Mouse (Mus musculus): ENCODE results near the gene Hist1h4i. TPM values are rescaled to one million over a fixed set of nuclear protein-coding genes. Genes with fewer than 3 reads are reported as not detected.
A peak's percentile ranks its signal among the peaks of the same experiment; 100 is the strongest.

Gene Hist1h4i
- total RNA-seq, 2 experiments from 2014 or later: 34.9 to 127 TPM

- ATAC-seq (ENCODE audit: poor library complexity, severe bottlenecking): 0 out of 2 replicates have a peak, but pooled peaks have one; percentile 5
Measured at GRCm38 (mm10) chr13:22014411-22014845, 26.7 kb downstream of the Hist1h4i start.

- ATAC-seq (ENCODE audit: poor library complexity, severe bottlenecking): no peak
Measured at GRCm38 (mm10) chr13:22013716-22014115, 27.4 kb downstream of the Hist1h4i start.

GRCm38 (mm10) chr13:22009642-22010041, 31.5 kb downstream of the Hist1h4i start, which contains the start of gene Prss16:
Prss16 (minus strand) TSS chr13:22009742.
- ATAC-seq (ENCODE audit: poor library complexity, severe bottlenecking): no peak

- no peak for ATAC-seq (ENCODE audit: poor library complexity, severe bottlenecking)
Measured at GRCm38 (mm10) chr13:22008707-22009106, 32.5 kb downstream of the Hist1h4i start.

DNA sequence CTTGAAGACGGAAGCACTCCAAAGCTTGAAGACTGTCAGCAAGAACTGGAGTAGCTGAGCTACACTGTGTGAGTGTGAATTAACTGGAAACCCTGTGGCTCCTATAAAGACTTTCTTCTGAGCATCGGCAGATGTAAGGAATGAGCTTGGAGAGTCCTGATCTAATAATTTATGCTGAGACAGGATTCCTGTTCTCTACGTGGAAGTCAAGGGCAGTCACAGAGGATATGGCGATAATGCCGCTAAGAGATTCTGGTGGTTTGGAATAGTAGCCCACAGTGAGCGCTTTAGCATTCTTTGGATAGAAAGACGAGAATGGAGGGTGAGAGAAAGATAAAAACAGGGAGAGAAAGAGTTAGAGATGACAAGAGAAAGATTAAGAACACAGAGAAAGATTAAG, 33.3 kb downstream of the Hist1h4i start:
- ATAC-seq (ENCODE audit: poor library complexity, severe bottlenecking): no peak

DNA sequence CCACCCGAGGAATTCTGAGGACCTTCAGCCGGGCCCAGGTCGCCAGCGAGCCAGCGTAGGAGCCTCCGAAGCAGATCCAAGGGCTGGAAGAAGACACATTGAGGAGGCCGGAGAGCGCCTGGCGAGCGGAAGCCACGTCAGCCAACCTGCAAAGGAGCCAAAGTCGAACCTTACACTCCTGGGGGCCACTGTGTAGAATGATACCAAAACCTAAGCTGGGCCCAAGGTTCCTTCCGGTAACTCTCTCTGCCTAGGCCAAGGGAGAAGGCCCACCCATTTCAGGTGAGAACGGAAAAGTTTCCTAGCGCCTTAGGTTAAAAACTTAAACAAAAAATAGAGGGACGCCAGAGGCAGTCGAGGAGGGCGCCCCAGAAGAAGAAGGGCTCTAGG, 34.0 kb downstream of the Hist1h4i start:
- ATAC-seq (ENCODE audit: poor library complexity, severe bottlenecking): no peak

- ATAC-seq (ENCODE audit: poor library complexity, severe bottlenecking): peak; percentile 56
Measured at GRCm38 (mm10) chr13:22006334-22007120, 34.6 kb downstream of the Hist1h4i start.

DNA sequence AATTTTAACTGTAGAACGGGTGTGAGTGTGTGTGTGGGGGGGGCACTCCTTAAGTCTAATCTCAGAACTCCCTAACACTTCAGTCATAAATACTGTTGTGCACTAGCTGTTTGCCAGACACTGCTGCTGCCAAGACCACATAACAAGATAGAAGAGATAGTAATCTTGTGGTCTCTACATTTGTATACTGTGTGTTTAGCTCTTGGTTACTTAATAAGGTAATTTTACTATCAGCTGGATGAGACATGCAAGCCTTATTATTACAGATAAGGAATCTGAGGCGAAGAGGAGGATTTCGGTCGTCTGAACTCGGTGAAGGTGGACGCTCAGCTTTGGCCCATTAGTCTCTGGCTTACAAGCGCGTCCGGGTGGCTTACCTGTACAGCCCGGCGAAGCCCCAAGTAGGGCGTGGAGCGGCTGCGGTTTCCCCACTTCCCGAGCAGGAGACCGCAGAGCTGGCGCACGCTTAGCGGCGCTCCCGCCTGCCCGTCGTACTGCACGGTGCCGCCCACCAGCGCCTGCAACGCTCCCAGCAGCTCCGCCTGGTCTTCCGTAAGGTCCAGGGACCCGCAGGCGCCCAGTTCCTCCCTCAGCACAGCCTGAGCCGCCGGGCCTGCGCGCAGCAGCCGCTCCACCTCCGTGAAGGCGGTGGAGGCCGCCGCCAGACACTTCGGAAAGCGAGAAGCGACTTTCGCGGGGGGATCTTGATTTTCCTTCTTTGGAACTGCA, 35.4 kb downstream of the Hist1h4i start:
- ATAC-seq (ENCODE audit: poor library complexity, severe bottlenecking): peak; percentile 67

- ATAC-seq (ENCODE audit: poor library complexity, severe bottlenecking): peak; percentile 51
Measured at GRCm38 (mm10) chr13:22001823-22002222, 39.3 kb downstream of the Hist1h4i start.

DNA sequence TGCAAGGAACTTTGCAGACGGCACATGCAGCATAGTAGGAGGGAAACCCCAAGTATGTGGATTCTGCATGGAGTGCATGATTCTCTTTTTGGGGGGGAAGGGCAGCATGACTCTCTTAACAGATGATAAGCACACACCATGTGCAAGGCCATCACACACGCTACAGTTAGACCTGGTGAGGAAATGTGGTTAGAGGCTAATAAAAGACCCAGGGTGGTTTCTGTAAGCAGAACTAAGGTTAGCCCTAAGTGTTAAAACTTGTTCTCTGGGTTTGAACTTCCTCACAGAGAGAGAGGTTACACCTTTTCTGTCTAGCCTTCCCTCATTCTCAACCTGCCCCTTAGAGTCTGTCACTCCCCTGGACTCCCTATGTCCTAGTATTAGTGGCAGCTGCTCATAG, 39.8 kb downstream of the Hist1h4i start:
- peak; percentile 16 for ATAC-seq (ENCODE audit: poor library complexity, severe bottlenecking)

- ATAC-seq (ENCODE audit: poor library complexity, severe bottlenecking): no peak
Measured at GRCm38 (mm10) chr13:21999147-21999546, 42.0 kb downstream of the Hist1h4i start.

GRCm38 (mm10) chr13:21998412-21998811, 42.8 kb downstream of the Hist1h4i start:
- no peak for ATAC-seq (ENCODE audit: poor library complexity, severe bottlenecking)

- no peak for ATAC-seq (ENCODE audit: poor library complexity, severe bottlenecking)
Measured at GRCm38 (mm10) chr13:21997821-21998220, 43.3 kb downstream of the Hist1h4i start.

DNA sequence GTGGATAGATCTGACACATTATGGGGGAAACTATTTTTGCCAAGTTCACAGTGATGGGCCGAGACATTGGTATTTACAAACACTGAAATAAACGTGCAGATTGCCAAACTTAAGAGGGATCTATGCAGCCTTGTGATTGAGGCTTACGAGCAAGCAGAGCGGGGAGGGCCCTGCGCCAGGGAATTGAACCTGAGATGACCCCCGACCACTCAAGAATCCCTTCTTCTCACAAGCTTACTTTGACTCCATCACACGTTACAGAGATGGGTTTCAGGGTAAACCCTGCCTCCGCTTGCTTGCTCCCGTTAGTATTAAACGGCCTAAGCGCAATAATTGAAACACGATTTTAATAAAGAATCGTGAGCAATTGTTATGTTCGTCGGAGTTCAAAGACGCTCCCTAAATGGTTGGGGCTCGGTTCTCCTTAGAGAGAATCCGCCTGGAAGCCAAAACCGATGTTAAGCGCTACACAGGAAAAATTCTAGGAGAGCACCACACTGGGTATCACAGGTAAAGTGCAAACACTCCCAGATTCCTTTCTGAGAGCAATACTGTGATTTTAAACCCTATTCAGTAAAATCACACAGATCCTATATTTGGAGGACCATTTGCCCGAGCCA, 43.9 kb downstream of the Hist1h4i start:
- ATAC-seq (ENCODE audit: poor library complexity, severe bottlenecking): no peak

GRCm38 (mm10) chr13:21996840-21997185, 44.3 kb downstream of the Hist1h4i start:
- no peak for ATAC-seq (ENCODE audit: poor library complexity, severe bottlenecking)

DNA sequence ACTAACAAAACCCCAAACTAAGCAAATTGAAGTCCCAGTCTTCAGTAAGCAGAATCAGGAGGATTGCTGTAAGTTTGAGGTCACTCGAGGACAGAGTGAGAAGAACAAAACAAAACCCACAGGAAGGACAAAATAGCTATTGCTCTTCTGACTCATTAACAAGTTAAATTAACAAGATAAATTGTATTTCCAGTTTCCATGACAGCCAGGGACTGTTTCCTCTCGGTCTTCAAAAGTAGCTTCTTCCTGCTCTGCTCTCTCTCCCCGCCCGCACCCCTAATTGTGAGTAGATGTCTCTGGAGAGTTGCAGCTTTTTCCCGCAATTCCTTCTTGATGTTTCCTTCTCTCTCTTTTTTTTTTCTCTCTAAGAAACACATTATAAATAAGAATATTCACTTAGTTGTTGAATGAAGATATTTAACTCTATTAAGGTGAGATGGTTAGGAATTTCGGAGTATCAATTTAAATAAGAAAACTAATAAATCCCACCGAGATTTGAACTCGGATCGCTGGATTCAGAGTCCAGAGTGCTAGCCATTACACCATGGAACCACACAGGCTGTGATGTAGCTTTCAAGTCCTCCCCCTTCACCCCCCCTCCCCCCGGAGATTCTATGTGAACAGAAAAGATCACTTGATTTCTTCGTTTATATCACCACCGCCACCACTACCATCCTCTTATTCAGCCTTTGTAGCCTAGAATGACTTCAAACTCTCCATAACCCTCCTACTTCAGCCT, 44.9 kb downstream of the Hist1h4i start:
- ATAC-seq (ENCODE audit: poor library complexity, severe bottlenecking): 0 out of 2 replicates have a peak, but pooled peaks have one; percentile 13

DNA sequence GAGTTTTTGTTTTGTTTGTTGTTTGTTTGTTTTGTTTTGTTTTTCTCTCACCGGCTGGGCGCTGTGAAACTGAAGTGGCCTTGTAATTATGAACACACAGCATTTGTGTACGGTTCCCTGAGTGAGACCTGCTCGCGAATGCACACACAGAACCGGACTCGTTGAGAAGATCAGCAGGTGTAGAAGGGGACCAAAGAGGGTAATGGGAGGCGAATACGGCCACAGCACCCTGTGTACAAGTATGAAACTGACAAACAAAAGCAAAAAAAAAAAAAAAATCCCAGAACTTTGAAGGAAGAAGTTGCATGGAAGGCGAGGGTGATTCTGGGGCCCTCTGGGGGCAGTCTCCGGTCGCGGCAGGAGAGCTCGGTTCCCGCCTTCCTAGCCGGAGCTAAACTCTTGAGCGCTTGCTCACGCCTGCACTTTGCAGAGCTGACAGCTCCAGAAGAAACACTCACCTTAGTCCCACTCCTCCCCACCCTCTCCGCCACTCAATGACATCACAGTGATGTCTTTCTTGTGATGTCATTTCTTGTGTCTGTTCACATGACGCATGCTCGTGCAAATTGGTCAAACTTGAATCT, 45.7 kb downstream of the Hist1h4i start:
- peak; percentile 73 for ATAC-seq (ENCODE audit: poor library complexity, severe bottlenecking)

DNA sequence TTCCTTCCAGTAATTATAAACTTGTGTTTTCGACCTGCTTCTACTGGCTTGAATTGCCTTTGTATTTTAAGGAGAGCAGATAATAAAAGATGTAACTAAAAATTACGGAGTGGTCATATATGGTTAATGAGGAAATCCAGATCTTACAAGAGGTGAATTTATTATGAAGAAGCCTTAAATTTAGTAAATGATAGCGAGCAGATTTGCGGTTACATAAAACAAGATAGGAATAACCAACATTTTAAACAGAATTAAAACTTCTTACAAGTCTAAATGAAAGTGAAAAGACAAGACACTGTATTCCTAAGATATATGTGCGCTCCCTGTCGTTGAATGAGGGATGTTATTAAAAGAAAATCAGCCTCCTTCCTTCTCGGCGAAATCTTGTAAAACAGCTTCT, 46.3 kb downstream of the Hist1h4i start:
- ATAC-seq (ENCODE audit: poor library complexity, severe bottlenecking): 0 out of 2 replicates have a peak, but pooled peaks have one; percentile 13

GRCm38 (mm10) chr13:21993957-21994738, 47.0 kb downstream of the Hist1h4i start:
- no peak for ATAC-seq (ENCODE audit: poor library complexity, severe bottlenecking)

DNA sequence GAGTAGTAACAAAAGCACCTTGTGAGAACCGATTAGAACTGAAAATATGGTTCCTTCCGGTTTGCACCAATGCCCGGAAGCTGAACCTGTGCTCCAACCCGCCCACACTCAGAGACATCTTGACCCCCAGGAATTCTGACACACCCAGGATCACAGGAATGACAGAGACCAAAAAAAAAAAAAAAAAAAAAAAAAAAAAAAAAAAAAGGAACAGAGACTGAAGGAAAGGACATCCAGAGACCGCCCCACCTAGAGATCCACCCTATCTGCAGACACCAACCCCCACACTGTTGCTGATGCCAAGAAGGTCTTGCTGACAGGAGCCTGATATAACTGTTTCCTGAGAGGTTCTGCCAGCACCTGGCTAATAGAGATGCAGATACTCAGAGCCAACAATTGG, 48.6 kb downstream of the Hist1h4i start:
- ATAC-seq (ENCODE audit: poor library complexity, severe bottlenecking): no peak
